Mouse (Mus musculus) heart, adult 2 months (tissue): ENCODE data around the gene Fam117a. TPM values are rescaled to one million over a fixed set of nuclear protein-coding genes. Genes with fewer than 3 reads are reported as not detected.

Experiments
- DNase-seq, 2 experiments: peaks; one replicate each; pipeline ENCODE4 v3.0.0; 2021
- H3K27ac ChIP-seq: fragments of 200-600 bp; 2 replicates; pipeline ENCODE4 v1.8.1; 2022
- H3K27me3 ChIP-seq: fragments of 200-500 bp; 2 replicates; pipeline ENCODE4 v1.6.1; 2012; ENCODE audit warnings: mild to moderate bottlenecking, low read length, inconsistent platforms, mixed read lengths; ENCODE audit not compliant: control insufficient read depth, insufficient read depth
- H3K36me3 ChIP-seq: fragments of 200-500 bp; 2 replicates; pipeline ENCODE4 v1.6.1; 2012; ENCODE audit warnings: low read length, inconsistent platforms; ENCODE audit not compliant: control insufficient read depth, insufficient read depth
- H3K4me1 ChIP-seq: fragments of 200-500 bp; 2 replicates; pipeline ENCODE4 v1.6.1; 2011; ENCODE audit warnings: low read length; ENCODE audit not compliant: control insufficient read depth, insufficient read depth
- H3K4me3 ChIP-seq: fragments of 200-600 bp; 2 replicates; pipeline ENCODE4 v1.8.1; 2022
- H3K79me2 ChIP-seq: fragments of 200-500 bp; replicated peaks from 2 replicates; pipeline ENCODE4 v1.6.1; 2012; ENCODE audit warnings: mild to moderate bottlenecking, inconsistent platforms, low read length, moderate library complexity, mixed read lengths; ENCODE audit not compliant: control insufficient read depth, insufficient read depth
- H3K9ac ChIP-seq: fragments of 200-500 bp; 2 replicates; pipeline ENCODE4 v1.6.1; 2012; ENCODE audit warnings: low read depth, mild to moderate bottlenecking, control low read depth, inconsistent platforms, low read length, mixed read lengths
- CTCF ChIP-seq: fragments of 200-600 bp; IDR thresholded peaks from 2 replicates; pipeline ENCODE4 v1.8.1; 2022; ENCODE audit warnings: antibody characterized with exemption, mild to moderate bottlenecking, moderate library complexity
- EP300 ChIP-seq: fragments of 200-500 bp; IDR thresholded peaks from 2 replicates; pipeline ENCODE4 v1.6.1; 2011; ENCODE audit warnings: low read depth, low read length, control low read depth; ENCODE audit not compliant: insufficient read depth
- POLR2A ChIP-seq: fragments of 200-500 bp; IDR thresholded peaks from 2 replicates; pipeline ENCODE4 v1.6.1; 2011; ENCODE audit warnings: mild to moderate bottlenecking, low read depth, low read length, control low read depth; ENCODE audit not compliant: insufficient read depth
- WGBS: fragments of 180-500 bp; shearing (Covaris S2); methylation state at CpG from one replicate; pipeline ENCODE4 v1.1.7; 2018; 5-methylcytosine and 5-hydroxymethylcytosine counted together
- intact Hi-C: fragments of 180-260 bp; cut with DNase I; formaldehyde crosslinking; loops from one replicate; pipeline ENCODE4 v1.15.1; 2025
- polyA plus RNA-seq: library from polyadenylated mRNA; depleted of rRNA; stranded (reverse); fragments of >200 nt; gene quantifications from 2 replicates; pipeline ENCODE4 v1.2.3, GENCODE M21; 2012; rRNA removed
- total RNA-seq, 2 experiments: library from RNA; stranded (reverse); gene quantifications; 2 replicates each; pipeline ENCODE4 v1.2.3; 2021

The Fam117a gene
- total and polyA plus RNA-seq, 3 experiments: 8.6 to 19.0 (median 10.0) TPM

- Histone ChIP-seq H3K36me3 (peaks cover 29% of the 10 kb centered on the region), H3K27ac (peak overlapping the region; percentile 96), H3K4me3 (no peak overlapping the region; the same call in 1 of the 2 replicates), H3K4me1 (peaks cover 10% of the 10 kb centered on the region), H3K79me2 (peaks cover 8% of the 10 kb centered on the region), H3K9ac (no peak overlapping the region), H3K27me3 (no peaks in the 10 kb centered on the region)
- intact Hi-C loops: no loop called here
- DNase-seq: no peak
- TF ChIP-seq POLR2A (no peak), EP300 (no peak), CTCF (no peak)
Measured at GRCm38 (mm10) chr11:95415931-95416330, 79.1 kb downstream of the Fam117a start.

- WGBS: 57% methylated on average over 5 of the region's 5 CpGs
- TF ChIP-seq EP300 (no peak), CTCF (no peak), POLR2A (no peak)
- no peak overlapping the region; the same call in 1 of the 2 replicates for H3K9ac ChIP-seq
- no peak overlapping the region; the same call in 1 of the 2 replicates for H3K27ac ChIP-seq
- H3K79me2 ChIP-seq: peaks cover 9% of the 10 kb centered on the region
- H3K4me1 ChIP-seq: peaks cover 11% of the 10 kb centered on the region
- intact Hi-C loops: no loop called here
- peaks cover 34% of the 10 kb centered on the region for H3K36me3 ChIP-seq
- no peak for DNase-seq
- no peak overlapping the region for H3K4me3 ChIP-seq
- H3K27me3 ChIP-seq: no peaks in the 10 kb centered on the region
Measured at GRCm38 (mm10) chr11:95417341-95417740, 80.5 kb downstream of the Fam117a start.

GRCm38 (mm10) chr11:95420880-95421435, 84.1 kb downstream of the Fam117a start:
- Histone ChIP-seq H3K79me2 (peaks cover 9% of the 10 kb centered on the region), H3K27ac (peak overlapping the region; percentile 29), H3K4me3 (no peak overlapping the region), H3K9ac (no peak overlapping the region), H3K27me3 (no peaks in the 10 kb centered on the region), H3K36me3 (peaks cover 41% of the 10 kb centered on the region), H3K4me1 (peaks cover 14% of the 10 kb centered on the region)
- WGBS: 48% methylated on average over 2 of the region's 2 CpGs
- TF ChIP-seq CTCF: peak; percentile 17; the same call in 1 of the 2 replicates
- no peak for TF ChIP-seq EP300
- TF ChIP-seq POLR2A: no peak
- intact Hi-C loops: no loop called here
- no peak for DNase-seq

- H3K36me3 ChIP-seq: peaks cover 26% of the 10 kb centered on the region
- WGBS: 75% methylated on average over 3 of the region's 3 CpGs
- H3K27me3 ChIP-seq: no peaks in the 10 kb centered on the region
- intact Hi-C loops: no loop called here
- no peak overlapping the region; the same call in 1 of the 2 replicates for H3K27ac ChIP-seq
- peaks cover 4% of the 10 kb centered on the region for H3K79me2 ChIP-seq
- H3K9ac ChIP-seq: no peak overlapping the region
- H3K4me1 ChIP-seq: peaks cover 8% of the 10 kb centered on the region
- H3K4me3 ChIP-seq: no peak overlapping the region
- TF ChIP-seq POLR2A (no peak), CTCF (peak; percentile 48)
- no peak for DNase-seq
Measured at GRCm38 (mm10) chr11:95423505-95423904, 86.7 kb downstream of the Fam117a start.

GRCm38 (mm10) chr11:95431344-95431743, 94.5 kb downstream of the Fam117a start:
- intact Hi-C loops: no loop called here
- H3K4me1 ChIP-seq: peaks cover 13% of the 10 kb centered on the region
- peaks cover 7% of the 10 kb centered on the region; the same call in 1 of the 2 replicates for H3K79me2 ChIP-seq
- peaks cover 32% of the 10 kb centered on the region for H3K36me3 ChIP-seq
- no peak overlapping the region for H3K9ac ChIP-seq
- H3K4me3 ChIP-seq: no peak overlapping the region
- peak overlapping the region; percentile 36; the same call in 1 of the 2 replicates for H3K27ac ChIP-seq
- DNase-seq: no peak
- WGBS: 40% methylated on average over 2 of the region's 2 CpGs
- TF ChIP-seq EP300: no peak
- no peaks in the 10 kb centered on the region for H3K27me3 ChIP-seq

Other genes with a start within 250 kb of the Fam117a start
- gene Dlx3, start 216.9 kb upstream of the Fam117a start, total RNA-seq: not detected
- gene Dlx3, start 216.9 kb upstream of the Fam117a start, polyA plus RNA-seq: not detected in 2 replicates
- gene Dlx4, start 190.8 kb upstream of the Fam117a start, total RNA-seq: not detected
- gene Dlx4, start 190.8 kb upstream of the Fam117a start, polyA plus RNA-seq: 0.04 TPM in 1 of 2 replicates, not detected in the other
- gene Tac4, start 75.5 kb upstream of the Fam117a start, total RNA-seq: not detected
- gene Tac4, start 75.5 kb upstream of the Fam117a start, polyA plus RNA-seq: 0.12 TPM in 1 of 2 replicates, not detected in the other
- 10 to 100 TPM; 25.9 to 28.6 TPM for gene Kat7, start 26.8 kb upstream of the Fam117a start, total RNA-seq
- gene Kat7, start 26.8 kb upstream of the Fam117a start, polyA plus RNA-seq: 19.8 and 31.4 TPM in 2 replicates
- 10 to 100 TPM; 34.2 to 41.3 TPM for gene Slc35b1, start 47.7 kb downstream of the Fam117a start, total RNA-seq
- 47.2 and 74.2 TPM in 2 replicates for gene Slc35b1, start 47.7 kb downstream of the Fam117a start, polyA plus RNA-seq
- 100 to 1,000 TPM; 155 to 170 TPM for gene Spop, start 77.1 kb downstream of the Fam117a start, total RNA-seq
- gene Spop, start 77.1 kb downstream of the Fam117a start, polyA plus RNA-seq: 69.3 and 112 TPM in 2 replicates
- under 1 TPM; 0.55 to 0.73 TPM for gene Nxph3, start 177.6 kb downstream of the Fam117a start, total RNA-seq
- gene Nxph3, start 177.6 kb downstream of the Fam117a start, polyA plus RNA-seq: 0.57 and 0.76 TPM in 2 replicates